Mouse (Mus musculus): ENCODE results near the gene Notch1. TPM values are rescaled to one million over a fixed set of nuclear protein-coding genes. Genes with fewer than 3 reads are reported as not detected.

The Notch1 gene
- total and polyA plus RNA-seq, 2 experiments, result 6.2 to 9.7 TPM

- Histone ChIP-seq H3K27ac (replicated peaks; ENCODE audit: insufficient read depth, low read depth, low read length) (no peak overlapping the region), H3K4me1 (ENCODE audit: control insufficient read depth, insufficient read depth, low read length) (peaks cover 21% of the 10 kb centered on the region), H3K36me3 (ENCODE audit: control insufficient read depth, insufficient read depth, low read length) (peaks cover 25% of the 10 kb centered on the region), H3K9ac (ENCODE audit: low read depth, low read length) (no peak overlapping the region), H3K4me3 (ENCODE audit: insufficient read depth, low read depth, low read length) (no peak overlapping the region), H3K27me3 (ENCODE audit: control insufficient read depth, insufficient read depth, low read length) (no peaks in the 10 kb centered on the region), H3K79me2 (ENCODE audit: control insufficient read depth, insufficient read depth, low read length) (peaks cover 24% of the 10 kb centered on the region; the same call in 1 of the 2 replicates)
- no peak for DNase-seq (ENCODE audit: extremely low read depth, low read depth, low spot score)
- TF ChIP-seq POLR2A (IDR thresholded peaks at IDR 0.05; ENCODE audit: extremely low read depth, insufficient read depth, low read length) (no peak), CTCF (IDR thresholded peaks at IDR 0.05; ENCODE audit: low read depth, low read length) (no peak)
- WGBS, result 81% methylated on average over 5 of the region's 5 CpGs
Measured at GRCm38 (mm10) chr2:26410091-26410490, 106.4 kb downstream of the Notch1 start.

- Histone ChIP-seq H3K4me1 (ENCODE audit: control insufficient read depth, insufficient read depth, low read length) (peaks cover 21% of the 10 kb centered on the region), H3K36me3 (ENCODE audit: control insufficient read depth, insufficient read depth, low read length) (peaks cover 23% of the 10 kb centered on the region), H3K27ac (replicated peaks; ENCODE audit: insufficient read depth, low read depth, low read length) (no peak overlapping the region), H3K27me3 (ENCODE audit: control insufficient read depth, insufficient read depth, low read length) (no peaks in the 10 kb centered on the region), H3K9ac (ENCODE audit: low read depth, low read length) (no peak overlapping the region), H3K79me2 (ENCODE audit: control insufficient read depth, insufficient read depth, low read length) (peaks cover 27% of the 10 kb centered on the region; the same call in 1 of the 2 replicates), H3K4me3 (ENCODE audit: insufficient read depth, low read depth, low read length) (no peak overlapping the region)
- no peak for TF ChIP-seq CTCF (IDR thresholded peaks at IDR 0.05; ENCODE audit: low read depth, low read length)
- TF ChIP-seq POLR2A (IDR thresholded peaks at IDR 0.05; ENCODE audit: extremely low read depth, insufficient read depth, low read length), result no peak
- no peak for DNase-seq (ENCODE audit: extremely low read depth, low read depth, low spot score)
- 60% methylated on average over 3 of the region's 3 CpGs for WGBS
Measured at GRCm38 (mm10) chr2:26409362-26409761, 107.1 kb downstream of the Notch1 start.

GRCm38 (mm10) chr2:26408515-26409356, 107.7 kb downstream of the Notch1 start, which contains the start of gene Inpp5e:
Inpp5e (minus strand) TSS chr2:26409203.
- under 1% methylated on average over 56 of the region's 57 CpGs for WGBS
- DNase-seq (ENCODE audit: extremely low read depth, low read depth, low spot score), result peak; percentile 84
- H3K9ac ChIP-seq (ENCODE audit: low read depth, low read length), result peak within 1 kb of the TSS; percentile 96
- peaks cover 27% of the 10 kb centered on the region; the same call in 1 of the 2 replicates for H3K79me2 ChIP-seq (ENCODE audit: control insufficient read depth, insufficient read depth, low read length)
- peak within 1 kb of the TSS; percentile 86 for H3K4me3 ChIP-seq (ENCODE audit: insufficient read depth, low read depth, low read length)
- peaks cover 23% of the 10 kb centered on the region for H3K36me3 ChIP-seq (ENCODE audit: control insufficient read depth, insufficient read depth, low read length)
- peaks cover 21% of the 10 kb centered on the region for H3K4me1 ChIP-seq (ENCODE audit: control insufficient read depth, insufficient read depth, low read length)
- no peaks in the 10 kb centered on the region for H3K27me3 ChIP-seq (ENCODE audit: control insufficient read depth, insufficient read depth, low read length)
- TF ChIP-seq CTCF (IDR thresholded peaks at IDR 0.05; ENCODE audit: low read depth, low read length) (peak; percentile 92), POLR2A (IDR thresholded peaks at IDR 0.05; ENCODE audit: extremely low read depth, insufficient read depth, low read length) (peak; percentile 44; the same call in 1 of the 2 replicates)
- peak within 1 kb of the TSS; percentile 82 for H3K27ac ChIP-seq (replicated peaks; ENCODE audit: insufficient read depth, low read depth, low read length)

Other genes starting within 250 kb of the Notch1 start
- gene Ccdc187, start 222.1 kb downstream of the Notch1 start, total RNA-seq (2014; rRNA removed), result under 0.01 TPM in 1 of 2 replicates, not detected in the other
- gene Ccdc187, start 222.1 kb downstream of the Notch1 start, polyA plus RNA-seq (2012; rRNA removed), result 0.04 TPM in 1 of 2 replicates, not detected in the other
- 0.74 and 1.6 TPM in 2 replicates for gene Gpsm1, start 201.1 kb downstream of the Notch1 start, total RNA-seq (2014; rRNA removed)
- gene Gpsm1, start 201.1 kb downstream of the Notch1 start, polyA plus RNA-seq (2012; rRNA removed), result 1.9 and 2.1 TPM in 2 replicates
- gene Dnlz, start 164.6 kb downstream of the Notch1 start, total RNA-seq (2014; rRNA removed), result 8.7 and 10.7 TPM in 2 replicates
- 16.4 and 22.4 TPM in 2 replicates for gene Dnlz, start 164.6 kb downstream of the Notch1 start, polyA plus RNA-seq (2012; rRNA removed)
- 0.81 and 0.92 TPM in 2 replicates for gene Card9, start 155.7 kb downstream of the Notch1 start, total RNA-seq (2014; rRNA removed)
- 0.40 and 0.84 TPM in 2 replicates for gene Card9, start 155.7 kb downstream of the Notch1 start, polyA plus RNA-seq (2012; rRNA removed)
- gene Snapc4, start 136.0 kb downstream of the Notch1 start, total RNA-seq (2014; rRNA removed), result 6.4 and 7.5 TPM in 2 replicates
- gene Snapc4, start 136.0 kb downstream of the Notch1 start, polyA plus RNA-seq (2012; rRNA removed), result 9.1 and 14.3 TPM in 2 replicates
- 31.5 and 32.8 TPM in 2 replicates for gene Entr1, start 127.3 kb downstream of the Notch1 start, total RNA-seq (2014; rRNA removed)
- gene Entr1, start 127.3 kb downstream of the Notch1 start, polyA plus RNA-seq (2012; rRNA removed), result 41.0 and 45.0 TPM in 2 replicates
- 38.2 and 40.8 TPM in 2 replicates for gene Pmpca, start 127.3 kb downstream of the Notch1 start, total RNA-seq (2014; rRNA removed)
- 35.7 and 52.0 TPM in 2 replicates for gene Pmpca, start 127.3 kb downstream of the Notch1 start, polyA plus RNA-seq (2012; rRNA removed)
- 2.4 and 4.4 TPM in 2 replicates for gene Inpp5e, start 107.5 kb downstream of the Notch1 start, total RNA-seq (2014; rRNA removed)
- 7.1 and 8.7 TPM in 2 replicates for gene Inpp5e, start 107.5 kb downstream of the Notch1 start, polyA plus RNA-seq (2012; rRNA removed)
- 44.5 and 53.2 TPM in 2 replicates for gene Sec16a, start 71.4 kb downstream of the Notch1 start, total RNA-seq (2014; rRNA removed)
- 70.5 and 78.2 TPM in 2 replicates for gene Sec16a, start 71.4 kb downstream of the Notch1 start, polyA plus RNA-seq (2012; rRNA removed)
- gene Egfl7, start 63.4 kb upstream of the Notch1 start, total RNA-seq (2014; rRNA removed), result 58.6 and 67.0 TPM in 2 replicates
- 60.7 and 90.0 TPM in 2 replicates for gene Egfl7, start 63.4 kb upstream of the Notch1 start, polyA plus RNA-seq (2012; rRNA removed)
- gene Gm20532, start 70.0 kb upstream of the Notch1 start, total RNA-seq (2014; rRNA removed), result not detected in 2 replicates
- gene Gm20532, start 70.0 kb upstream of the Notch1 start, polyA plus RNA-seq (2012; rRNA removed), result not detected in 2 replicates
- 116 and 153 TPM in 2 replicates for gene Agpat2, start 87.8 kb upstream of the Notch1 start, total RNA-seq (2014; rRNA removed)
- gene Agpat2, start 87.8 kb upstream of the Notch1 start, polyA plus RNA-seq (2012; rRNA removed), result 421 and 511 TPM in 2 replicates
- gene Fam69b, start 111.8 kb upstream of the Notch1 start, total RNA-seq (2014; rRNA removed), result 0.09 and 0.13 TPM in 2 replicates
- gene Fam69b, start 111.8 kb upstream of the Notch1 start, polyA plus RNA-seq (2012; rRNA removed), result 0.41 and 0.60 TPM in 2 replicates
- gene Lcn4, start 154.6 kb upstream of the Notch1 start, total RNA-seq (2014; rRNA removed), result not detected in 2 replicates
- not detected in 2 replicates for gene Lcn4, start 154.6 kb upstream of the Notch1 start, polyA plus RNA-seq (2012; rRNA removed)